Mouse (Mus musculus): ENCODE data around the gene Olfm2.

DNA sequence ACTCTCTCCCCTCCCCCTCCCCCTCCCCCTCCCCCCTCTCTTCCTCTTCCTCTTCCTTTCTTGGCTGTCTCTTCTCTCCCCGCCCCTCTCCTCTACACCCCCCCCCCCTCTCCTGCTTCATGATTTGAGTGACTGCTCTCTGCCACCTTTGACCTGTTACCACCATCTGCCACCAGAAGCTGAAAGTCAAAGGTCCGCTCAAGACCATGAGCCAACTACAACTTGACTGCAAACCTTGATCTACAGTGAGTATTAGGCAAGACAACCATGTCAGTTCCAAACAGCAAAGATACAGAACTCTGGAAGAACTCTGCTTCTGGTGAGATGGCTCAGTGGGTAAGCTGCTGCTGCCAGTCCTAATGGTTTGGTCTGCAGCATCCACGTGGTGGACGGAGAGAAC, 43.5 kb upstream of the Olfm2 start:
- TF ChIP-seq POLR2A (IDR thresholded peaks at IDR 0.05; ENCODE audit: insufficient read depth, low read length) (no peak), CTCF (IDR thresholded peaks at IDR 0.05; ENCODE audit: low read depth, low read length) (no peak)
